Mouse (Mus musculus) spleen, postnatal 10 days (tissue): ENCODE measurements around the gene Flnc.

Experiments
- DNase-seq, 2 experiments: peaks; one replicate each; pipeline ENCODE4 v3.0.0; 2021 to 2022; ENCODE audit warnings: low spot score in 2 of 2

Gene Flnc

DNA sequence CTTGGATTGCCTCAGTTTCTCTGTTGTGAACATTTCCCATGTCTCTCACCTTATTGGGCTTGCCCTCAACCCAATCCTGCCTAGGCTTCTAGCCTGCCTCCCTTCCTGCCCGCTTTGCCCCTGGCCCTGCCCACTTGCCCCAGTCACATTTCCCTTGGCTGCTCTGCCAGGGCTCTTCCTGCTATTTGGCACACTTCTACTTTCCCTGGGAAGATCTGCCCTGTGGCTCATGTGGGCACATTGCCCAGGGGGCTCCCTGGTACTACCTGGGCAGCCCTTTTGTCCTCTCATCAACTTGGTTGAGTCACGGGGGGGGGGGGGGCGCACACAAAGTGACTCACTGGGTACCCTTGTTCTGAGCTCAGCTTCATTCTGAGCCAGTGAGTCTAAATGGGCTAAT is 900 bp upstream of the Flnc start:
- no peak for DNase-seq

DNA sequence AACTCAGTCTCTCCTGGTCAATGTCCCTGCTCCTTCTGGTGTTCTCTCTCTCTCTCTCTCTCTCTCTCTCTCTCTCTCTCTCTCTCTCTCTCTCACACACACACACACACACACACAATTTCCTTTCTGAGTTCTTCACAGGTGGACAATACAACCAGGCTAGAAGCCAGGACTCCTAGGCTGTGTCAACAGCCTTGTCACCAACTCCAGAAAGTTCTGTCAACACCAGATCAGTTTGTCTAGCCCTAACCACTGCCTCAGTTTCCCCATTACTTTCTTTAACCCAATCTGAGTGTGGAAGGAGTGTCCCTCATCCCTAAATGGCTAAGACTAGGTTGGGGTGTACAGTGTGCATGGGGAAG is 399 bp upstream of the Flnc start:
- no peak for DNase-seq

DNA sequence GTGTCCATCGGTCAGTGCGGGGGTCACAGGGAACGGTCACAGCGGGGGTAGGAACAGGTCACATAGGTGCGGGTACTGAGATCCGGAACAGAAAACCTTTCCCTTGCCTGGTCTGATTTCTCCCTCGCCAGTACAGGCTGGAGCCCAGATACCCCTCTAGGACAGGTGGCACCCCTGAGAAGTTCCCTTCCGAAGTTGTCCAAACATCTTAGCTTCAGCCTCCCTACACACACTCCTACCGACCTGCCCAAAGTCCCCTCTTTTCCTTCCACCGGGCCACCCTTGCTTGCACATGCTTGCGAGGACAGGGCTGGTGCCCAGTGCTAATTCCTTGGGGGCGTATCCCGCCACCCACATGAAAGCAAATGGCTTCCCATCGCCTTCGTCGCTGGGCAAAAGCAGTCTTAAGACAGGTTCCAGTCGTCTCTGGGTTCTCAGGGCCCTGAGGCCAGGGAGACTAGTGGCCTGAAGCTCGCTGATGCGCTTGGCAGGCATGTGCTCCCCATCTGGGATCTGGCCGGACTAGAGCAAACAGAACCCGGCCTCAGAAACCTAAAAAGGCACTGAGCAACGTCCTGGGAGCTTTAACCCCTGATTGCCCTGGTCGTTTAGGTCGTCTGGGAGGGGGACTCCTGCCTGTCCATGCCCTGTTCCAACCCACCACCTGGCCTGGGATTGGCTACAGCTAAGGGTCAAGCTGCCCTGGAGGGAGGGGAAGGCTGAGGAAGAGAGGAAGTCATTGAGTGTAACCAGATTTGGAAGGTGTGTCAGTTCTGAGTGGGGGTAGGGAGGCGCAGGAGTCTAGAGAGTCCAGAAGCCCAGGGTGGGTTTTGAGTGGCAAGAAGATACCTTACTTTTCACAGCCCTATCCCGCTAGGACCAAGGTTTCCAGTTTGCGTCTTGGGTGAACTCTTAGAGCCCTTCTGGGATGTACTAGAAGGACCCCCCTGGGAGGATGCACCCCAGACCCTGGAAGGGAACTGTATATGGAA is 1.0 kb downstream of the Flnc start:
- no peak for DNase-seq

DNA sequence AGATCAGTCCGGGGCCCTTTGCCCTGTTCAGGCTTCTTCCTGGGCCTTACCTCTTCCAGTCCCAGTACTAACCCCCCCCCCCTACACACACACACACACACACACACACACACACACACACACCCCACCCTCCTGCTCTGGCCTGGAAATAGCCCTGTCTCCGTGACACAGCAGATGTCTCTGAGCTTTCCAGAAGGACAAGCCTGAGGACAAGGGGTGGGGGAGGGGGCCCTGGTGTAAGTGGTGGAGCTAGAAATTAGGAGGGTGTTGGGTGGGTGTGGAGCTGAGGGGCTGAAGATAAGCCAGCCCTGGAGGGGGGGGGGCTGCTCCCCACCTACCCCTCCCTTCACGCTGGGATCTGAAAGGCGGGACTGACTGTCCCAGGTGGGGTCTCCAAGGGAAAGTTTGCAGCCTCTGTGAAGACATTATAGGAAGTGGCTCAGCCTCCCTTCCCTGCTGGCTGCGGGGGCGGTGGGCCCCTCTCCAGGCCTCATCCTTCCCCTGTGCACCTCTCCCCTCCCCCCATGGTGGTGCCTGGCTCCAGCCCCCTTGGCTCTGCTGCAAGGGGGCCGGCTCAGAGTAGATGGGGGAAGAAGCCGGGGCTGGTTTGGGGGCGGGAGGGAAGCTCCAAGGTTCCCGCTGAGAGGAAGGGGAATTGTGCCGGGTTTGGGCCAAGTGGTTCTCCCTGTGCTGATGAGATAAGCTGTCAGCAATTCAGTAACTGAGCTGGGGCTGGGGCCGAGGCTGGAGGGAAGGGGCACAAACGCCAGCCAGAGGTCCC is 2.0 kb downstream of the Flnc start:
- DNase-seq, result no peak

DNA sequence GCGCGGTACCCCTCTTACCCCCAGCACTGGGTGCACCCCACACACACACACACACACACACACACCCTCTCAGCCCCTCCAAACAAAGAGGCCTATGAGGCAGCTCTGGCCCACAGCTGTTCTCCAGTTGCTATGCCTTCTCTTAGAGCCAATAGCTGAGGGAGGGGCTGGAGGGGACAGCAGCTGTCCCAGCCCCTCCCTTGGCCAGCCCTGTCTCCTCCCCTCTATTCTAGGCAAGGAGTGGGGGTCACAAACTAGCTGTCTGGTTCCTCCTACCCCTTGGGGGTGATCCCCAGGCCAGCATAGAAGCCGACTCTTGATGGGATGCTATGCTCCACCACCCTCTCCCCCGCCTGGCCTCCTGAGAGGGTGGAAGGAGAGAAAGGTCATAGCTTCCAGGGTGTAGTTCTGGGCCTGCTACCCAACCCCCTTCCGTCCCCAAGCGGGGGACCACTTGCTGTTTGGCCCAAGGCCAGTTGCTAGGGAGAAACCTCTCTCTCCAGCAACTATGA is 2.9 kb downstream of the Flnc start:
- no peak for DNase-seq

DNA sequence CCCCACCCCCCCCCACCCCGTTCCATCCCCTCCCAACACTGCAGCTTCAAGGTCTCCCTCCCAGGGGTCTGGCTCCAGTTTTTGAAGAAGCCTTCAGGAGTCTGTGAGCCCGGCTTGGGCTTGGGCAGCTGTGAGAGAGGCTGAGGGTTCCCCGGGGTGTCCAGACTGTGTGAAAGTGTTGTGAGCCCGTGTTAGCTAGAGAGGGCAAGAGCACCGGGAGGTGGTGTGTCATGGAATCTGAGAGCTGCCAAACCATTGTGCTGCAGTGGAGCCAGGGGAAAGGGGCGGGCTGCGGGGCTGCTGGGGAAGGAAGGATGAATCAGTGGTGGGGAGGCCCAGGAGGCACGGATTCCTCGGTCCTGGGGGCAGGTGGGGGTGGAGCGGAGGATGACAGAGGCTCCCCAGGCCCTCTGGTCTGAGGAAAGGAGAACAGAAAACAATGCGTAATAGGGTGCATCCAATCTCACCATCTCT is 3.4 kb downstream of the Flnc start:
- no peak for DNase-seq

DNA sequence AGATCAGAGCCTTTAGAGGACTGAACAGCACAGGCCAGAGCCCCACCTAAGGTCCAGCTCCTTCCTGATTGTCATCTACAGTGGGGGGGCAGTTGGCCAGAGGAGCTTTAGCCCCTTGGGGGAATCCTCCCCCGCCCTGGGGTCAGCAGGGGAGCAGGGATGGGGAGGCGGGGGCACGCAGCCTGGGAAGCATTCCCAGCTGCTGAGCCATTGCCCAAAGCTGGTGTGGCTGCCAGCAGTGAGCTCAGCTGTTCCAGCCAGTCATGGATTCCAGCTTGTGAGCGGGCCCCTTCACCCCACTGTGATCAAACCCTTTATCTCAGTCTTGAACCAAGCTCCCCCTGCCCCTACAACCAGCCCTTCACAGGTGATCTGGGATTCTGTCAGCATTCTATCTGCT is 6.2 kb downstream of the Flnc start:
- no peak for DNase-seq

DNA sequence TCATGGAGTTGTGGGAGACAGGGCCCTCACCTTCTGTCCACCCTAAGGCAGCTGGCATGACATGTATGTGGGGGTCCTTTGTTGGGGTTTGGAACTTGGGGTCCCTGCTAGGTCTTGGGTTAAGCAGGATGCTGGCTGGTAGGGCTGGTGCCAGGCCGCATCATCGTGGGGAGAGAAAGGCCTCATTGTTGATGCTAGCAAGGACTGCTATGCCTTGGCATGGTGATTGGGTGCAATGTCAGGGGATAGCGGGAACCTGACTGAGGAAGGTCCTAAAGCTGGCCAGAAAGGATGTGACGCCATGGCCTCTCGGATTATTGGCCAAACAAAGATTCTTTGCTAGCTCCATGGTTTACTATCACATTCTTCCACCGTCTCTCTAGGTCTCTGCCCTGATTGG is 6.7 kb downstream of the Flnc start:
- no peak for DNase-seq

DNA sequence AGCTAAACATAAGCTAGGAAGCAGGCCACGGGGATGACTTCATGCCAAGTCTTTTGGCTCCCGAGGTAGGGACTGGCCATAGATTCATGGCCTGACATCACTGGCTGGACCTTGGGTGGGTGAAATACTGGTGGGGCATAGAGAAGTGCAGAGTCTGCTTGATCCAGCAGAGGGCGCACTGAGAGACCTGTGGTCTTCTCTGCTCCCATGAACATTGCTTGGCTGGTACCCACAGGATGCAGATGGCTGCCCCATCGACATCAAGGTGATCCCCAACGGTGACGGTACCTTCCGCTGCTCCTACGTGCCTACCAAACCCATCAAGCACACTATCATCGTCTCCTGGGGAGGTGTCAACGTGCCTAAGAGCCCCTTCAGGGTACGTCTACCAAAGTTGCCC is 11.7 kb downstream of the Flnc start:
- peak; percentile 22 to 65 for DNase-seq

DNA sequence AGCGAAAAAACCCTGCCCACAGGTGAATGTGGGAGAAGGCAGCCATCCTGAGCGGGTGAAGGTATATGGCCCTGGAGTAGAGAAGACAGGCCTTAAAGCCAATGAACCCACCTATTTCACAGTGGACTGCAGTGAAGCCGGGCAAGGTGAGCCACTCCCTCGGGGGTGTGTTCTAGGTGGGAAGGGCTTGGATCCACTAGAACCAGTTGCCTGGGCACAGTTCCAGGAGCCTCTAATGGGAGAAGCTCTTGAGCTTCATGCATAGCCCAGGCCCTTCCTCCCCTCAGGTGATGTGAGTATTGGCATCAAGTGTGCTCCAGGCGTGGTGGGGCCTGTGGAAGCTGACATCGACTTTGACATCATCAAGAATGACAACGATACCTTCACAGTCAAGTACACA is 12.3 kb downstream of the Flnc start:
- DNase-seq, result no peak

DNA sequence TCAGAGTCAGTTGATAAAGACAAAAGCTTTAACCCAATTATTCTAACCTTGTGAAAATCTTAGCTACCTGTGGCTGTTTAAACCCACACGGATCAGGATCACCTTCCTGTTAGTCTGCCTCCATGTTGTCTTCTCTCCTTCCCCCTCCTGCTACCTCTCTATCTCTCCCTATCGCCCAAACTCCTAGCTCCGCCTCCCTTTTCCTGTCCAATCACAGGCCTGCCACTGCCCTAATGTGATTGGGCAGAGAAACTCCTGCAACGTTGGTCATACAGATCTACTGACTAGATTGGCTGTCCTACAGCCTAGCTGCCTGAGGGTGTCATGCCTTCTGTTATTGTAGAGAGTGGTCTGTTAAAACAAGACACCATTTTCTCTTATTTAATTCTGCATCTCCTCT is 16.8 kb downstream of the Flnc start:
- no peak for DNase-seq

DNA sequence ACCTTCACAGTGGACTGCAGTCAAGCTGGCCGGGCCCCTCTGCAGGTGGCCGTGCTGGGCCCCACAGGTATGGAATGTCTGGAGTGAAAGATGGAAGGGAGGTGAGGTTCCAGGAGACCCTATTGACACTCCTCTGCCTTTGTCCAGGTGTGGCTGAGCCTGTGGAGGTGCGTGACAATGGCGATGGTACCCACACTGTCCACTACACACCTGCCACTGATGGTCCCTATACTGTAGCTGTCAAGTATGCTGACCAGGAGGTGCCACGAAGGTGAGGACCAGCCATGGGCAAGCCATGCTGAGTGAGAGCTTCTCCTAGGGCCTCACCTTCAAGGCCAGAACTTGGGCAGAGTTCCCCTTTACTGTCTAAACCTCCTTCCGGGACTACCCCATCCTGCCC is 17.6 kb downstream of the Flnc start:
- DNase-seq, result no peak

DNA sequence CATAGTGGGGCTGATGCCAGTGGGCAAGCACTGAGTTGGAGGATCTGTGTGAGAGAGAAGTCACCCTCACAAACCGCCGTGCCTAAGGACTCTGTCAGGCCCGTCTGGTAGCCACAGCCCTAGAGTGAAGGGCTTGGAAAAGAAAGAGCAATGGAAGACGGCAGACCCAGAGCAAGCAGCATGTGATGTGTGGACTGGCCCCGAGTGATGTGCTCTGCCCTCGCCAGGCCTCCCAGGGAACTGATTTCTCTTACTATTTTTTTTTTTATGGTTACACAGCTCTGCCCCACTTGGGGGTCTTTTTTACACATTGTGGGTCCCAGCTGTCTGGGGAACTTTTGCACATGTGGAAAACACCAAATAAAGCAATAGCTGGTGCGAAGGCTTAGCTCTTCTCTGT is 28.4 kb downstream of the Flnc start:
- no peak for DNase-seq

DNA sequence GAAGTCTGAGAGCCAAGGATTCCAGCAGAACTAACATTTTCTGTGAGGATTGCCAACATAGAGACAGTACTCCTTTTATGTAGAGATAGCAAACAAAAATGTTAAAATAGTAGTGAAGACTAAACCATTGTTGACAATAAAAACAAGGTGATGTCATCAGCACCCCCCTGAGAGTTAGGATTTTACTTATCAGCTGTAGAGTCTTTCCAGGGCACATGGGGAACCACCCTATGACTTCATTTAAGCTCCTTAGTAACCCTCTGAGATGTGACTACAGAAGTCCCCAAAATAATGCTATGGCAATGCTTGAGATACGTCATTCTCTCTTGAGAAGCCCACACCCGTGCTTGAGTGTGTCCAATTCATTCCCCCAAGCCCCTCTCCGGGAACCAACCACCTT is 30.3 kb downstream of the Flnc start:
- no peak for DNase-seq

DNA sequence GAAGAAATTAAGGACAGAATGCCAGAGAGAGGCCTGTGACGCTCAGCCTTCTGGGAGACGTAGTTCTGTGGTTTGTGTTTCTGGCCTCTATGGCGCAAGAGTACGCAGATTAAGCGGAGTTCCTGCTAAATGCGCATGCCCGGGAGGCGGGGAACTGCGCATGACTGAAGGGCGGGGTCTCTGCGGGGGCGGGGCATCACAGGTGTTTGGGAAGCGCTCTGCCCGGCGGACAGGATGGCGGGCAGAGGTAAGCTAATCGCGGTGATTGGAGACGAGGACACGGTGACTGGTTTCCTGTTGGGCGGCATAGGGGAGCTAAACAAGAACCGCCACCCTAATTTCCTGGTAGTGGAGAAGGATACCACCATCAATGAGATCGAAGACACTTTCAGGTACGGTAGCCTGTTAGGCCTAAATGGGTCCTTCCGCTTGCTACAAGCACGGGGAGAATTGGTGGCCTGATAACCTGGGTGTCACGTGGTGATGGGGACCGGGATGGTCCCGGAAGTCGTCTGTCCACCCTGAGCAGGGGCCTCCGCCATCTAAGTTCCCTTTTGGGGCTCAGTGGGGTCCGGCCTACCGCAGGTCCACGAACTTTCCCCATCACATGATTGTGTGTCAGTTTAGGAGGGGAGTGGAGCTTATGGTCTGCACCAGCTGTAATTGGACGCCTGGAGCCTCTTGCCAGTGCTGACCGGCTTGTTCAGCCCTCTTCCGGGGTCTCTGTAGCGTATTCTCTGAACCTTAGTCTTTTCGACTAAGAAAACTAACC is 34.7 kb downstream of the Flnc start, which contains the start of gene Atp6v1f:
Gene Atp6v1f (plus strand): TSS at position 136 of the 772 bp plus-strand sequence.
- peak; percentile 85 to 94 for DNase-seq

DNA sequence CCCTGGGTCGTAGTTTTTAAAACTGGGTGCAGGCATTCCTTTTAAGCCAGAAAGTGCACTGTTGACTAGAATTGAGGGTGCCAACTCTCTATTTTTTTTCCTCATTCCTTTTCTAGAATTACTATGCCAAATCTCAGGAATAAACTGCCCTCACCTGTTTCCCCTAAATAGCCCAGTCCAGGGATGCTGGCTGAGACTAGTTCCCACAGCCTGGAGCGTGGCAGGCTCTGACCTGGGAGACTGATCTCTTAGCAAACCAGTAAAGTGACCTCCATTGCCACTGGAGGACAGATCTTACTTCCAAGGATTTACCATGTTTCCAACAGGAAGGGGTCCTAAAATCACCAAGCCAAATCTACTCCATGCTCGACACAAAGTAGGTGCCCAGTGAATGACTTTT is 35.8 kb downstream of the Flnc start:
- no peak for DNase-seq

DNA sequence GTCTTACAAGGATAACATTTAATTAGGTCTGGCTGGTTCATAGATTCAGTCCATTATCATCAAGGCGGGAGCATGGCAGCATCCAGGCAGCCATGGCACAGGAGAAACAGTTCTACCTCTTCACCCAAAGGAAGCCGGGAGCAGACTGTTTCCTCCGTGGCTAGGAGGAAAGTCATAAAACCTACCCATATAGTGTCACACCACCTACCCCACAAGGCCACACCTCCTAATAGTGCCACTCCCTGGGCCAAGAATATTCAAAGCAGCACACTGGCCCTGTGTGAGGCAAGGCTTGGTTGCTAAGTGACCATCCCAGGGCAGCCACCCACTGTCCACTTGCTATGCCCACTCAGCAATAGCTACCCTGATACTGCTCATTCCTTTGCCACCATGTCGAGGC is 38.1 kb downstream of the Flnc start, which contains the start of gene Atp6v1fnb:
Gene Atp6v1fnb (plus strand): TSS at position 301 of the 400 bp plus-strand sequence.
- no peak for DNase-seq

DNA sequence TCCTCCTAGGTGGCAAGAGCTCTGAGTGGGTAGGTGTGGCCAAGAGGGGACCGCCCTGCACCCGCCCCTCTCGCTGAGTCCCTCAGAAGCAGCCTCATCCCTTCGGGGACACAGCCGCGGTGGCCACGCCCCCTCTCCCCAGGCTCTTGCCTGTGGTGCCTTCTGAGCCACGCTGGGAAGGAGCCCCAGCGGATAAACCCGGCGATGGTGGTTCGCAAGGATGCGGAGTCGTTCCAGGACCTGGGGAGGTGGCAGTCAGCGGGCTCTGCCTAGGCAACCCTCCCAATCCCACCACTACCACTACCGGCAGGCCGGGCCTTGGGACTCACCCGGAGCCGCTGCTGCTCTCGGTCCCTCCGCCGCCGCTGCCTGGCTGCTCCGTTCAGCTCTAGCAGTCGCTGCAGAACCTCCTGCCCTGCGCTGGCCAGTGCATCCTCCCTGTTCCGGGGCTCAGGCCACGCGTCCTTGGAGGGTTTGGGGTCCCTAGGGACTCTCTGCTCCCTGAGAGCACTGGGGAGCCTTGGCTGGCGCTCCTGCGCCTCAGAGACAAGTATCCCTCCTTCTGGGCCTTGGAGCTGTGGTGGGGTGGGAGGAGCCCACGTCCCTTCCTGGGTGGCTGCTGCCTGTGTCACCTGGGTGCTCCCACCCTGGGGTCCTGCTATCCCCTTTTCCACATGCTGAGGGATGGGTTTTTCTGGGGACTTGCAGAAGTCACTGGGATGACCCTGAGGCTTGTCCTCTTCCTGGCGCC is 41.1 kb downstream of the Flnc start:
- peak; percentile 40 to 81 for DNase-seq

DNA sequence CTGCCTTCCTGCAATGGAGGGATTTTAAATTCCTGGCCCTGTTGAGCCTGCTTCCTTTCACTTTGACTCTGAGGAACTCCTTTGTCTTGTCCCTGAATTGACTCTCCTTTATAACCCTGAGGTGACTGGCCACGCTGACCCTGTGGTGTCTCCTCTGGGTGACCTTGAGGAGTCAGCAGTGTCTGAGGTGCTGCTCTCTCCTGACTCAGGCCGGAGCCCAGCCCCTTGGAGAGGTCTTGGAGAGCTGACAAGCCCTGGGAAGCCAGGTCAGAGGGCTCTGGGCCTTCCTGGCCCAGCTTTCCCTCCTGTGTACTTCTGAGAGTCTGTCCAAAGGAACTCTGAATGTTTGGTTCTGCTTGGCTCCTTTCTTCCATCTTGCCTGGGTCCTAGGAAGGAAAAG is 41.7 kb downstream of the Flnc start:
- DNase-seq, result no peak

DNA sequence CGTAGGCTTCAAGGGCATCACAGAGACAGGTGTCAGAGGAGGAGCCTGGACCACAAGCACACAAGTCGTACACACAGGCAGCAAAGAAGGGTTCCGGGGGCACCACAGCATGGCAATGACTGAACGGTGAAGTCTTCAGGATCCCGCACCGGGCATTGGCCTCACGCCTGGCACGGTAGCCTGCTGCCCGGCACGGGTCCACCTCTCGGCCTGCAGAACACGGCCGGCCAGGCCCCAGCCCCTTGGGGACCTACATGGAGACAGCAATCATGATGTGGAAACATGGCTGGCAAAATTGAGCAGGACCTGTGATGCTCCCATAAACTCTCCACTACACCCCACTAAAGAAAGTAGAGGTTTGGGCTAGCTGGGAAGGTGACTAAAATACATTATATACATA is 49.6 kb downstream of the Flnc start:
- no peak for DNase-seq
